Mouse (Mus musculus): ENCODE measurements around the gene Dtx1. TPM values are rescaled to one million over a fixed set of nuclear protein-coding genes. Genes with fewer than 3 reads are reported as not detected.

The Dtx1 gene
- polyA plus RNA-seq, 1 experiment from 2014 or later, result 0.54 TPM

DNA sequence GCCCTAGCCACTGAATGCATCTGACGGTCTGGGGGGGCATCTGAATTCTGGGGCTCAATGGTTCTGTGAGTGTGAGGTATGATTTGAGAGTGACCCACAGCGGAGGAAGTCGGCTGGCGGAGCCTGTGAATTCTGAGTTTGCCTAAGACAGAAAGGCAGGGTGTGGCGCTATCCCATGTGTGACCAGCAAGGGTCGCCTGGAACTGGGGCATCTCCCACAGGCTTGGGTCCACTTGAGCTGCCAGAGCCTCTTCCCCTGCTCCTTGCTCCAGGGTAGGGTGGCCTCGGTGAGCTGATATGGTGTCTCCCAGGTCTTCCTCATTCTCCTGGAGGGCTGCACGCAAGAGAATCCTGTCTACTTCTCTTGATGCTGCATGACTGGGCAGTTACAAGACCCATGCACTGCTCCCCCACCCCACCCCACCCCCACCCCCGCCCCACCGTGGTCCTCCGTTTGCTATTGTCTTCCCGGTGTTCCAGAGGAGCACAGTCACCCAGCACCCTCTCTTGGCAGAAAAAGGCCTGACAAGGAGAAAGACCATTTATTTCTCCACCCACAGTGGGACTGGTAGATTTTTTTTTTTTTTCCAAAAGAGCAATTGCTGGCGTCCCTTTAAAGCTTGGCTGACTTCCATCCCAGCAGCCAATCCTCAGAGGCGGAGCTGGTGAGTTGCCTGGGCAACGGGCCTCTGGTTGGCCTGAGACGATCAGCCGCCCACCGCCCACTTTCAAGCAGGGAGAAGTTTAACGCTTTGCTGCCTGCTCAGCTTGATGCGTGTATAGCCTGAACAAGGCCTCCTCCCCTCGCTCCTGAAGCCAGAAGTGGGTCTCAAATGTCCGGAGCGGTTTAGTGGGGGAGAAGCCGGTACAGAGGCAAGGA lies 31.8 kb downstream of the Dtx1 start:
- Histone ChIP-seq H3K27ac (replicated peaks in 1 of 2; ENCODE audit: control insufficient read depth in 1 of 2, insufficient read depth in 1 of 2, low read depth in 2 of 2, low read length in 2 of 2) (no peak overlapping the region), H3K9ac (ENCODE audit: low read length) (peak overlapping the region; percentile 46; the same call in 1 of the 2 replicates), H3K36me3 (ENCODE audit: control insufficient read depth, insufficient read depth, low read length) (no peaks in the 10 kb centered on the region), H3K4me2 (ENCODE audit: low read length) (peak overlapping the region; percentile 70), H3K27me3 (ENCODE audit: control insufficient read depth, insufficient read depth, low read length) (peaks cover 51% of the 10 kb centered on the region), H3K4me3 (ENCODE audit: control insufficient read depth in 1 of 2, insufficient read depth in 1 of 2, low read depth in 1 of 2, low read length in 2 of 2) (peak overlapping the region; percentile 31 to 33), H3K9me3 (ENCODE audit: control insufficient read depth, low read length) (no peaks in the 10 kb centered on the region), H3K4me1 (ENCODE audit: control insufficient read depth in 2 of 2, insufficient read depth in 2 of 2, low read length in 2 of 2) (peaks cover 3 to 4% of the 10 kb centered on the region in 2 experiments; a peak in 2 of 4 replicates)
- ATAC-seq (ENCODE audit: insufficient number of reproducible peaks, insufficient read depth, low FRiP score, low read depth), result peak; percentile 67
- 2% methylated on average over 24 of the region's 24 CpGs for WGBS

GRCm38 (mm10) chr5:120677516-120677915 lies 34.2 kb downstream of the Dtx1 start:
- Histone ChIP-seq H3K4me1 (ENCODE audit: control insufficient read depth in 2 of 2, insufficient read depth in 2 of 2, low read length in 2 of 2) (peaks cover 3 to 4% of the 10 kb centered on the region in 2 experiments; a peak in 2 of 4 replicates), H3K27ac (replicated peaks in 1 of 2; ENCODE audit: control insufficient read depth in 1 of 2, insufficient read depth in 1 of 2, low read depth in 2 of 2, low read length in 2 of 2) (no peak overlapping the region), H3K4me2 (ENCODE audit: low read length) (no peak overlapping the region), H3K36me3 (ENCODE audit: control insufficient read depth, insufficient read depth, low read length) (no peaks in the 10 kb centered on the region), H3K4me3 (ENCODE audit: control insufficient read depth in 1 of 2, insufficient read depth in 1 of 2, low read depth in 1 of 2, low read length in 2 of 2) (no peak overlapping the region), H3K9ac (ENCODE audit: low read length) (no peak overlapping the region), H3K9me3 (ENCODE audit: control insufficient read depth, low read length) (no peaks in the 10 kb centered on the region), H3K27me3 (ENCODE audit: control insufficient read depth, insufficient read depth, low read length) (peaks cover 27% of the 10 kb centered on the region)
- no peak for ATAC-seq (ENCODE audit: insufficient number of reproducible peaks, insufficient read depth, low FRiP score, low read depth)
- 36% methylated on average over 2 of the region's 2 CpGs for WGBS

DNA sequence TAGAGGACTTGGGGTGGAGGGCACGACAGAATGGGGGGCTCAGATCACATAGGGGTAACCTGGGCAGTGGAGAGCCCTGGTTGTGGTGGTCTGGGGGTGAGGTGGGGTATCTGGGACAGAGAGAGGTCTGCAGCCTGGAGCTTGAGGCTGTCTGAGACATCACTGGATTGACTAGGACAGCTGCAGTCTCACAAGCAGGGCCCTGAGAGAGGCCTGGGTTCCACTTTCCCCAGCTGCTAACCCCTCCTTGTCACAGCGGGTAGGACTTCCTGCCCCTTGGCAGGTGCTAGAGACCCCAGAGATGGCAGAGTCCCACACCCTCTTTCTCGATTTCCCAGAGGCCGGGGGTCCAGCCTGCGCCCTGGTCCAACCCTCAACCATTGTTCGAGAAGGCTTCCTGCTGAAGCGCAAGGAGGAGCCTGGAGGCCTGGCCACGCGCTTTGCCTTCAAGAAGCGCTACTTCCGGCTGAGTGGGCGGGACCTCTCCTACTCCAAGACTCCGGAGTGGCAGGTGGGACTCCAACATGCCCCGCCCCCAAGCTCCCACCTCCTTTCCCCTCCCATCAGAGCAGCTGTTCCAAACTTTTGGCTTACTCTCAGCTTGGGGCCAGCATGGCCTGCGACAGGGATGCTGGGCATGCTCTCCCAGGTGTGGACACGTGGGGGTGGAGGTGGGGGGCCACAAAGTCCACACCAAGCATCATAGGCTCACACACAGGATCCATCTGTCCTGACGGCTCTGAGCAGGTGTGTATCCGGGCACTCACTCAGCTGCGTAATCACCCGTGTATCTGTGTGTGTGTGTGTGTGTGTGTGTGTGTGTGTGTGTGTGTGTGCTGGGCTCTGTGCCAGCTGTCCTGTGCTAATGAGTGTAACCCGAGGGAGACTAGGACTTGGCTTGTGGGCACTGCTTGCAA lies 37.2 kb downstream of the Dtx1 start:
- peaks cover 7% of the 10 kb centered on the region; the same call in 1 of the 2 replicates for H3K27me3 ChIP-seq (ENCODE audit: control insufficient read depth, insufficient read depth, low read length)
- H3K4me1 ChIP-seq (ENCODE audit: control insufficient read depth in 2 of 2, insufficient read depth in 2 of 2, low read length in 2 of 2), result no peaks in the 10 kb centered on the region; a peak in 1 of 4 replicates
- H3K9me3 ChIP-seq (ENCODE audit: control insufficient read depth, low read length), result no peaks in the 10 kb centered on the region
- no peak overlapping the region for H3K4me3 ChIP-seq (ENCODE audit: control insufficient read depth in 1 of 2, insufficient read depth in 1 of 2, low read depth in 1 of 2, low read length in 2 of 2)
- no peak overlapping the region for H3K27ac ChIP-seq (replicated peaks in 1 of 2; ENCODE audit: control insufficient read depth in 1 of 2, insufficient read depth in 1 of 2, low read depth in 2 of 2, low read length in 2 of 2)
- H3K36me3 ChIP-seq (ENCODE audit: control insufficient read depth, insufficient read depth, low read length), result no peaks in the 10 kb centered on the region
- H3K4me2 ChIP-seq (ENCODE audit: low read length), result no peak overlapping the region
- no peak for ATAC-seq (ENCODE audit: insufficient number of reproducible peaks, insufficient read depth, low FRiP score, low read depth)
- WGBS, result 32% methylated on average over 21 of the region's 21 CpGs
- no peak overlapping the region for H3K9ac ChIP-seq (ENCODE audit: low read length)

GRCm38 (mm10) chr5:120673626-120674025 lies 38.1 kb downstream of the Dtx1 start:
- 3% methylated on average over 12 of the region's 12 CpGs for WGBS
- Histone ChIP-seq H3K4me3 (ENCODE audit: control insufficient read depth in 1 of 2, insufficient read depth in 1 of 2, low read depth in 1 of 2, low read length in 2 of 2) (no peak overlapping the region), H3K4me2 (ENCODE audit: low read length) (no peak overlapping the region), H3K27ac (replicated peaks in 1 of 2; ENCODE audit: control insufficient read depth in 1 of 2, insufficient read depth in 1 of 2, low read depth in 2 of 2, low read length in 2 of 2) (no peak overlapping the region), H3K4me1 (ENCODE audit: control insufficient read depth in 2 of 2, insufficient read depth in 2 of 2, low read length in 2 of 2) (no peaks in the 10 kb centered on the region), H3K27me3 (ENCODE audit: control insufficient read depth, insufficient read depth, low read length) (peaks cover 4% of the 10 kb centered on the region; the same call in 1 of the 2 replicates), H3K9ac (ENCODE audit: low read length) (no peak overlapping the region), H3K9me3 (ENCODE audit: control insufficient read depth, low read length) (no peaks in the 10 kb centered on the region), H3K36me3 (ENCODE audit: control insufficient read depth, insufficient read depth, low read length) (no peaks in the 10 kb centered on the region)
- no peak for ATAC-seq (ENCODE audit: insufficient number of reproducible peaks, insufficient read depth, low FRiP score, low read depth)

- Histone ChIP-seq H3K9me3 (ENCODE audit: control insufficient read depth, low read length) (no peaks in the 10 kb centered on the region), H3K36me3 (ENCODE audit: control insufficient read depth, insufficient read depth, low read length) (no peaks in the 10 kb centered on the region), H3K9ac (ENCODE audit: low read length) (no peak overlapping the region), H3K4me3 (ENCODE audit: control insufficient read depth in 1 of 2, insufficient read depth in 1 of 2, low read depth in 1 of 2, low read length in 2 of 2) (no peak overlapping the region), H3K27ac (replicated peaks in 1 of 2; ENCODE audit: control insufficient read depth in 1 of 2, insufficient read depth in 1 of 2, low read depth in 2 of 2, low read length in 2 of 2) (no peak overlapping the region), H3K4me1 (ENCODE audit: control insufficient read depth in 2 of 2, insufficient read depth in 2 of 2, low read length in 2 of 2) (no peaks in the 10 kb centered on the region), H3K27me3 (ENCODE audit: control insufficient read depth, insufficient read depth, low read length) (peaks cover 4% of the 10 kb centered on the region; the same call in 1 of the 2 replicates), H3K4me2 (ENCODE audit: low read length) (no peak overlapping the region)
- 71% methylated on average over 3 of the region's 3 CpGs for WGBS
- ATAC-seq (ENCODE audit: insufficient number of reproducible peaks, insufficient read depth, low FRiP score, low read depth), result no peak
Measured at GRCm38 (mm10) chr5:120671865-120672264, 39.9 kb downstream of the Dtx1 start.

DNA sequence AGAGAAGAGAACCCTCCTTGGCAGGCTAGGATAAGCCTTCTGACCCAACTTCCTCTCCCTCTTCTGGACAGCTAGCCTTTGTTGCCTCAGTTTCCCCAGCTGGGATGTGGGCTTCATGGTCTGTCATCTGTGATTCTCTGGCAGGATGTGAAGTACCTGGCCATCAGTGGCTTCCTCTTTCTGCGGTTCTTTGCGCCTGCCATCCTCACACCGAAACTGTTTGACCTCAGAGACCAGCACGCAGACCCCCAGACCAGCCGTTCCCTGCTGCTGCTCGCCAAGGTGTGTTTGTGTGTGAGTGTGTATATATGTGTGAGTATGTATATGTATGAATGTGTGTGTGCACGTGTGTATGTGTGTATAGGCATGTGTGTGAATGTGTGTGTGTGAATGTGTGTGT lies 41.6 kb downstream of the Dtx1 start:
- Histone ChIP-seq H3K4me2 (ENCODE audit: low read length) (no peak overlapping the region), H3K4me1 (ENCODE audit: control insufficient read depth in 2 of 2, insufficient read depth in 2 of 2, low read length in 2 of 2) (no peaks in the 10 kb centered on the region), H3K9me3 (ENCODE audit: control insufficient read depth, low read length) (no peaks in the 10 kb centered on the region), H3K4me3 (ENCODE audit: control insufficient read depth in 1 of 2, insufficient read depth in 1 of 2, low read depth in 1 of 2, low read length in 2 of 2) (no peak overlapping the region), H3K27ac (replicated peaks in 1 of 2; ENCODE audit: control insufficient read depth in 1 of 2, insufficient read depth in 1 of 2, low read depth in 2 of 2, low read length in 2 of 2) (no peak overlapping the region), H3K36me3 (ENCODE audit: control insufficient read depth, insufficient read depth, low read length) (no peaks in the 10 kb centered on the region), H3K27me3 (ENCODE audit: control insufficient read depth, insufficient read depth, low read length) (peaks cover 8% of the 10 kb centered on the region), H3K9ac (ENCODE audit: low read length) (no peak overlapping the region)
- WGBS, result 87% methylated on average over 7 of the region's 7 CpGs
- no peak for ATAC-seq (ENCODE audit: insufficient number of reproducible peaks, insufficient read depth, low FRiP score, low read depth)

GRCm38 (mm10) chr5:120668761-120669160 lies 43.0 kb downstream of the Dtx1 start:
- 74% methylated on average over 7 of the region's 7 CpGs for WGBS

More at GRCm38 (mm10) chr5:120668761-120669160, 43.0 kb downstream of the Dtx1 start:
- no peak overlapping the region for H3K4me2 ChIP-seq (ENCODE audit: low read length)
- no peaks in the 10 kb centered on the region for H3K36me3 ChIP-seq (ENCODE audit: control insufficient read depth, insufficient read depth, low read length)
- no peaks in the 10 kb centered on the region for H3K4me1 ChIP-seq (ENCODE audit: control insufficient read depth in 2 of 2, insufficient read depth in 2 of 2, low read length in 2 of 2)
- no peaks in the 10 kb centered on the region for H3K9me3 ChIP-seq (ENCODE audit: control insufficient read depth, low read length)
- ATAC-seq (ENCODE audit: insufficient number of reproducible peaks, insufficient read depth, low FRiP score, low read depth), result no peak
- H3K4me3 ChIP-seq (ENCODE audit: control insufficient read depth in 1 of 2, insufficient read depth in 1 of 2, low read depth in 1 of 2, low read length in 2 of 2), result no peak overlapping the region
- no peak overlapping the region for H3K27ac ChIP-seq (replicated peaks in 1 of 2; ENCODE audit: control insufficient read depth in 1 of 2, insufficient read depth in 1 of 2, low read depth in 2 of 2, low read length in 2 of 2)
- H3K27me3 ChIP-seq (ENCODE audit: control insufficient read depth, insufficient read depth, low read length), result peaks cover 8% of the 10 kb centered on the region
- H3K9ac ChIP-seq (ENCODE audit: low read length), result no peak overlapping the region
